In genomic region chr4:56639709-56640108, GRCm38 (mm10) we compare ENCODE assay signal across 13 mouse cellular contexts.
"Had no signal": no experiment of that assay in that cellular context is flagged by ENCODE, and none has a peak within 500 bp of the region (broad histone marks: within the 10 kb centered on the region; RNA-seq: fewer than 3 reads in every experiment).

No protein-coding gene starts in this region.

- ATAC-seq: midbrain, embryonic 15.5 days had no signal

- H3K4me2 ChIP-seq: limb, embryonic 12.5 days; liver, embryonic 11.5 days; midbrain, embryonic 11.5 days; midbrain, embryonic 15.5 days; neural tube, embryonic 12.5 days had no signal

- H3K27me3 ChIP-seq: limb, embryonic 12.5 days; megakaryocyte, embryonic 14.5 days; midbrain, embryonic 15.5 days; neural tube, embryonic 12.5 days had no signal

- H3K27ac ChIP-seq: macrophage; midbrain, embryonic 15.5 days; neural tube, embryonic 12.5 days had no signal

- H3K9ac ChIP-seq: limb, embryonic 12.5 days; midbrain, embryonic 15.5 days; neural tube, embryonic 12.5 days had no signal

- H3K36me3 ChIP-seq: limb, embryonic 12.5 days; midbrain, embryonic 15.5 days; neural tube, embryonic 12.5 days had no signal

- H3K4me3 ChIP-seq: limb, embryonic 12.5 days; megakaryocyte, embryonic 14.5 days; midbrain, embryonic 15.5 days; neural tube, embryonic 12.5 days had no signal

- DNase-seq: kidney, adult 18-20 months; kidney, postnatal 25 days; layer of hippocampus, adult 9-11 months; layer of hippocampus, postnatal 36 days; thymus, adult 2 months; thymus, postnatal 25 days had no signal

- H3K4me1 ChIP-seq: megakaryocyte, embryonic 14.5 days had no signal

- H3K9me3 ChIP-seq: limb, embryonic 12.5 days; megakaryocyte, embryonic 14.5 days; midbrain, embryonic 15.5 days; neural tube, embryonic 12.5 days had no signal
